Mouse (Mus musculus) lung, embryonic 16.5 days (tissue): Measurements from ENCODE around the gene Cdk2ap2. TPM values are rescaled to one million over a fixed set of nuclear protein-coding genes. Genes with fewer than 3 reads are reported as not detected.
A peak's percentile ranks its signal among the peaks of the same experiment; 100 is the strongest.

Experiments
- ATAC-seq: fragments of 200-750 bp; cut with Nextera tagmentation; 2 replicates; pipeline ENCODE4 v1.8.0; 2017; ENCODE audit warnings: low read depth, mild to moderate bottlenecking, moderate library complexity
- H3K27ac ChIP-seq: fragments of 300-500 bp; sonication (generic); 2 replicates; pipeline ENCODE4 v1.5.1; 2014; ENCODE audit warnings: mild to moderate bottlenecking, control low read depth, low read length
- H3K27me3 ChIP-seq: fragments of 300-500 bp; sonication (generic); 2 replicates; pipeline ENCODE4 v1.6.1; 2014; ENCODE audit warnings: low read depth, low read length, mixed read lengths; ENCODE audit not compliant: control insufficient read depth, insufficient read depth
- H3K36me3 ChIP-seq: fragments of 300-500 bp; sonication (generic); 2 replicates; pipeline ENCODE4 v1.6.1; 2014; ENCODE audit warnings: low read length; ENCODE audit not compliant: control insufficient read depth, insufficient read depth
- H3K4me1 ChIP-seq: fragments of 300-500 bp; sonication (generic); replicated peaks from 2 replicates; pipeline ENCODE4 v1.6.1; 2014; ENCODE audit warnings: low read length, mixed read lengths; ENCODE audit not compliant: control insufficient read depth, insufficient read depth
- H3K4me2 ChIP-seq: fragments of 300-500 bp; sonication (generic); 2 replicates; pipeline ENCODE4 v1.6.1; 2014; ENCODE audit warnings: low read depth, low read length, control low read depth
- H3K4me3 ChIP-seq: fragments of 300-500 bp; sonication (generic); 2 replicates; pipeline ENCODE4 v1.5.1; 2014; ENCODE audit warnings: mild to moderate bottlenecking, low read length, control low read depth
- H3K9ac ChIP-seq: fragments of 300-500 bp; sonication (generic); 2 replicates; pipeline ENCODE4 v1.6.1; 2014; ENCODE audit warnings: low read length, control low read depth
- H3K9me3 ChIP-seq: fragments of 300-500 bp; sonication (generic); 2 replicates; pipeline ENCODE4 v1.6.1; 2016; ENCODE audit warnings: low read length; ENCODE audit not compliant: control insufficient read depth
- WGBS: fragments of 180-500 bp; shearing (Covaris S2); extraction: QIAGEN DNeasy Blood & Tissue Kit; methylation state at CpG from one replicate; pipeline ENCODE4 v1.1.7; 2014; 5-methylcytosine and 5-hydroxymethylcytosine counted together
- polyA plus RNA-seq: library from polyadenylated mRNA; unstranded; fragments of >200 nt; fragmentation: Nextera tagmentation; extraction: Ambion mirVana; gene quantifications from 2 replicates; pipeline ENCODE4 v1.2.1, GENCODE M21; 2015

The Cdk2ap2 gene
- polyA plus RNA-seq, 1 experiment from 2014 or later = 111 TPM

DNA sequence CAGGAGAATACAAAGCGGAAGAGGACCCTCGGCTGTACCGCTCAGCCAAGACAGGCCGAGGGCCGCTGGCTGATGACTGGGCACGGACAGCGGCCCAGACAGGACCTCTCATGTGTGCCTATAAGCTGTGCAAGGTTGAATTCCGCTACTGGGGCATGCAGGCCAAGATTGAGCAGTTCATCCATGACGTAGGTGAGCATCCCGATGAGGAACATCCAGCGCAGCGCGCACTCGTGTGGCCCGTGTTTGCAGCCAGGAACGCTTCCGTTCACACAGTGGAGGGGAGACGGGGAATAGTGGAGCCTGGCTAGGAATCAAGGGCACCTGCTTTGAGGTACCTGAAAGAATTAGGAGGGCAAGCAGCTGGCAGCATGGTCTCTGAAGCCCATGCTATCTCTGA lies 6.3 kb downstream of the Cdk2ap2 start:
- WGBS = 88% methylated on average over 18 of the region's 18 CpGs
- Histone ChIP-seq H3K4me3 (no peak overlapping the region), H3K27ac (no peak overlapping the region), H3K27me3 (peaks cover 18% of the 10 kb centered on the region), H3K4me2 (no peak overlapping the region), H3K4me1 (peaks cover 23% of the 10 kb centered on the region), H3K9me3 (no peaks in the 10 kb centered on the region), H3K36me3 (no peaks in the 10 kb centered on the region), H3K9ac (no peak overlapping the region)
- no peak for ATAC-seq

DNA sequence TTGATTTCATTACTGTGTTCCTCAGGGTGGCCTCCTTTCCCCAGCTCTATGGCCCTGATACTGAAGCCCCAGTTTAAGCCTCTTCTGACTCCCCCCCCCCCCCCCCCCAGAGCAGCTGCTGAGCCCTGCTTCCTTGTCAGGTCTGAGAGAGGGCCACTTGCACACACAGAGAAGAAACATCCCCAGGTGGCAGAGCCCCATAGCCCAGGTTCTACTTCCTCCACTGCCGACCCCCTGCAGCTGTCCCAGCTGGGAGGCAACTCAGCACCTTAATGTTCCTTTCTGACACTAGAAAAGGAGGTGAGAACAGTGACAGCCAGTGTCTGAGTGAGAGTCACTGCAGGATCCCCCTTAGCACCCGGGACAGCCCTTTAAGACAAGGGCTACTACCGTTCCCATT lies 6.8 kb downstream of the Cdk2ap2 start:
- Histone ChIP-seq H3K9ac (no peak overlapping the region), H3K9me3 (no peaks in the 10 kb centered on the region), H3K27ac (no peak overlapping the region), H3K4me3 (no peak overlapping the region), H3K4me2 (no peak overlapping the region), H3K4me1 (peaks cover 22% of the 10 kb centered on the region), H3K27me3 (peaks cover 18% of the 10 kb centered on the region), H3K36me3 (no peaks in the 10 kb centered on the region)
- WGBS = 48% methylated on average over 3 of the region's 3 CpGs
- no peak for ATAC-seq

DNA sequence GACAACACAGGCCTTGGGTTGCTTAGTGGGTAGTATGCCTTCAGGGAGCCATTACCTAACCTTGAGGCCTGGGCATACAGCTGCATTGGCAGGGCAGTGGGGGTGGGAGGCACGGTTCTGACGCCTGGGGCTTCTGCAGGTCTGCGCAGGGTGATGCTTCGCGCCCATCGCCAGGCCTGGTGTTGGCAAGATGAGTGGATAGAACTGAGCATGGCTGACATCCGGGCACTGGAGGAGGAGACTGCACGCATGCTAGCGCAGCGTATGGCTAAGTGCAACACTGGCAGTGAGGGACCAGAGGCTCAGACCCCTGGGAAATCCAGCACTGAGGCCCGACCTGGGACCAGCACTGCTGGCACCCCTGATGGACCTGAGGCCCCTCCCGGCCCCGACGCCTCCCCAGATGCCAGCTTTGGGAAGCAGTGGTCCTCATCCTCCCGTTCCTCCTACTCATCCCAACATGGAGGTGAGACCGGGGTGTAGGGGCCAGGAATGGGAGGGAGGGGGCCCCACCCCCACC lies 7.8 kb downstream of the Cdk2ap2 start:
- no peak overlapping the region for H3K4me2 ChIP-seq
- no peak for ATAC-seq
- no peaks in the 10 kb centered on the region for H3K36me3 ChIP-seq
- no peak overlapping the region for H3K27ac ChIP-seq
- 87% methylated on average over 16 of the region's 16 CpGs for WGBS
- no peak overlapping the region for H3K4me3 ChIP-seq
- no peak overlapping the region for H3K9ac ChIP-seq
- no peaks in the 10 kb centered on the region for H3K9me3 ChIP-seq
- peaks cover 15% of the 10 kb centered on the region for H3K4me1 ChIP-seq
- H3K27me3 ChIP-seq = peaks cover 18% of the 10 kb centered on the region

DNA sequence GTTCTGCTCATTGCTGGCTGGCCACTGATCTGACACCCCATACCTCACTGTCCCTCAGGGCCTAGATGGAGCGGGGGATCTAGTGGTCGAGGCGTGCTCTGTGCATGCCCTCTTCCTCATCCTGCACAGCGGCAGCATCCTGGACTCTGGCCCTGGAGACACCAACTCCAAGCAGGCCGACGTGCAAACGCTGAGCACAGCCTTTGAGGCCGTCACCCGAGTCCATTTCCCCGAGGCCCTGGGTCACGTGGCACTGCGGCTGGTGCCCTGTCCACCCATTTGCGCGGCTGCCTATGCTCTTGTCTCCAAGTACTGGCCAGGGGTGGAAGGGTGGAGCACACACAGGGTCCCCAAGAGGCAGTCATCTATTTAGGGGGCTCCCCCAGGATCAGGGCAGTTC lies 9.7 kb downstream of the Cdk2ap2 start:
- no peaks in the 10 kb centered on the region for H3K4me1 ChIP-seq
- no peak overlapping the region for H3K4me3 ChIP-seq
- no peaks in the 10 kb centered on the region; the same call in 1 of the 2 replicates for H3K36me3 ChIP-seq
- H3K27ac ChIP-seq = no peak overlapping the region
- H3K9me3 ChIP-seq = no peaks in the 10 kb centered on the region
- ATAC-seq = no peak
- no peak overlapping the region for H3K4me2 ChIP-seq
- peaks cover 1% of the 10 kb centered on the region for H3K27me3 ChIP-seq
- 88% methylated on average over 14 of the region's 14 CpGs for WGBS
- H3K9ac ChIP-seq = no peak overlapping the region

DNA sequence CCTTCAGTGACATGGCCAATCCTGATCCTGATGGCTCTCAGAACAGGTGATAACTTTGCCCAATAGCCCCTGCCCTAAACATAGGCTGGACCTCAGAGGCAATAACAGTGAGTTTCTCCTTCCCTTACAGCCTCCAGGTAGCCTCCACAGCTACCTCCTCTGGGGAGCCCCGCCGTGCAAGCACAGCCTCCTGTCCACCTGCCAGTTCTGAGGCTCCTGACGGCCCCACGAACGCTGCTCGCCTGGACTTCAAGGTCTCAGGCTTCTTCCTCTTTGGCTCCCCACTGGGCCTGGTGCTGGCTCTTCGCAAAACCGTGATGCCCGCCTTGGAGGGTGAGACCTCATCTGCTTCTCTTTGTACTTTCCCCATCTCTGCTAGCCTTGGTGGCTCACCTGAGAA lies 11.6 kb downstream of the Cdk2ap2 start:
- Histone ChIP-seq H3K27me3 (no peaks in the 10 kb centered on the region), H3K4me1 (no peaks in the 10 kb centered on the region), H3K4me2 (no peak overlapping the region), H3K36me3 (peaks cover 2% of the 10 kb centered on the region; the same call in 1 of the 2 replicates), H3K27ac (no peak overlapping the region), H3K9me3 (no peaks in the 10 kb centered on the region), H3K9ac (no peak overlapping the region), H3K4me3 (no peak overlapping the region)
- 81% methylated on average over 9 of the region's 9 CpGs for WGBS
- ATAC-seq = no peak

DNA sequence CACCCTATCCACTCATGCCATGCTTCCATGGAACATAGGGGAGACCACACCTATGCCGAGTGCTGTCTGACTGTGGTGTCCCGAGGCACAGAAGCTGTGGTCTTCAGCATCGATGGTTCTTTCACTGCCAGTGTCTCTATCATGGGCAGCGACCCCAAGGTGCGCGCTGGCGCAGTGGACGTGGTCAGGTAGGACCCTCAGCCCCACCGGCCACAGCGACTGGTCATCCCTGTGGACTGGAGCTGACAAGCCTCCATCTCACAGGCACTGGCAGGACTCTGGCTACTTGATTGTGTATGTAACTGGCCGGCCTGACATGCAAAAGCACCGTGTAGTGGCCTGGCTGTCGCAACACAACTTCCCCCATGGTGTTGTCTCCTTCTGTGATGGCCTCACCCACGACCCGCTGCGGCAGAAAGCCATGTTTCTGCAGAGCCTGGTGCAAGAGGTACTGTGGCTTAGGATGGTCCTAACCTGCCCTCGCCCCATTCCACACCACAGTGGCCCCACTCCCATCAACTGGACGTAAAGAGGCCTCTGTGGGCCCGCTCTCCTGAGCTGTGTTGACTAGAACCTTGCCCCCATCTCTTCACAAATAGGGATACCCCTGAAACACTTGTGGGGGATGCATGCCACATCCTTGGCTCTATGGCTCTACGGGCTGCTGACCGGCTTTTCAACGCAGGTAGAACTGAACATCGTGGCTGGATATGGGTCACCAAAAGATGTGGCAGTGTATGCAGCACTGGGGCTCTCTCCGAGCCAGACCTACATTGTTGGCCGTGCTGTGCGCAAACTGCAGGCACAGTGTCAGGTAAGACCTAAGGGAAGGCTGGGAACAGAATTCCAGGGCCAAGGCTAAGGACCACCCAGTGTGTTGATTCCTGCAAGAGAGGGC lies 15.3 kb downstream of the Cdk2ap2 start:
- no peaks in the 10 kb centered on the region for H3K4me1 ChIP-seq
- no peak for ATAC-seq
- 92% methylated on average over 26 of the region's 26 CpGs for WGBS

DNA sequence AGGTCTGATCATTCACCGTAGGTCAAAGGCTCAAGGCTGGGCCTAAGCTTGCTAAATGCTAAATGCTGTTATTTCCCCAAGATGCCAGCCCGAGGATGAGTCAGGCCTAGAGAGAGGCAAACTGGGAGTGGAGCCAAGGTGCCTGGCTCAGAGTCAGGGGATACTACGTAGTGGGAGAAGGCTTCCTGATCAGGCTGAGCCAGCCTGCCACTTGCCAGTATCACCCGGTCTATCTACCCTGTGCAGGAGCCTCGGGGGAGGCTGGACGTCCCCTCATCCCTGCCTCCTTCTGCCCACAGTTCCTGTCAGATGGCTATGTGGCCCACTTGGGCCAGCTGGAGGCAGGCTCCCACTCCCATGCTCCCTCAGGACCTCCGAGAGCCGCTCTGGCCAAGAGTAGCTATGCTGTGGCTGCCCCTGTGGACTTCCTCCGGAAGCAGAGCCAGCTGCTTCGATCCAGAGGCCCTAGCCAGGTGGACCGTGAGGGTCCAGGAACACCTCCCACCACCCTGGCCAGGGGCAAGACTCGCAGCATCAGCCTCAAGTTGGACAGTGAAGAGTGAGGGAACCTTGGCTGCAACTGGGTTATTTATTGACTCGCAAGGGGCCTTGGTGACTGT lies 16.3 kb downstream of the Cdk2ap2 start:
- no peak overlapping the region for H3K4me3 ChIP-seq
- H3K27ac ChIP-seq = peak overlapping the region; percentile 44
- H3K9me3 ChIP-seq = no peaks in the 10 kb centered on the region
- H3K36me3 ChIP-seq = peaks cover 21% of the 10 kb centered on the region
- peak; percentile 50; the same call in 1 of the 2 replicates for ATAC-seq
- no peaks in the 10 kb centered on the region for H3K4me1 ChIP-seq
- H3K27me3 ChIP-seq = no peaks in the 10 kb centered on the region
- no peak overlapping the region for H3K9ac ChIP-seq
- no peak overlapping the region for H3K4me2 ChIP-seq
- 55% methylated on average over 13 of the region's 13 CpGs for WGBS

More for the DNA sequence above, 15.3 kb downstream of the Cdk2ap2 start:
- Histone ChIP-seq H3K4me2 (no peak overlapping the region), H3K27me3 (no peaks in the 10 kb centered on the region), H3K4me3 (no peak overlapping the region), H3K27ac (no peak overlapping the region), H3K9ac (no peak overlapping the region), H3K36me3 (peaks cover 15% of the 10 kb centered on the region), H3K9me3 (no peaks in the 10 kb centered on the region)

DNA sequence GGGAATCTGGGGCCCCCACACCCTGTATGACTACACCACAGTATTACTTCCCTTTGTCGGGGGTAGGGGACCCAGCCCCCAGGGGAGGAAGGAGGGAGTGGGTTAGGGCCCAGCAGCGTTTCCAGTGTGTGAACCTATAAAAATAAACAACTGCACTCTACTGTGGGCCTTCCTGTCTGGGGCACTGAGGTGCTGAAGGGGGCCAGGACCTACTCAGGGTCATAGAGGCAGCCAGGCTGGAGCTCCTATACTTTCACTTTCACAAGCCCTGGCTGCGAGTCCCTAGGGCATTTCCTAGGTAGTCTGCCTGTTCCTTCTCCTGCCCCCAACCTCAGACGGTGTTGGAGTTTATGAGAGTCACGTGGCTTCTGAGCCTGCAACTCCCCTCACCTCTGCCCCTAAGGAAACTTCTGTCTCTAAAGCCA lies 16.8 kb downstream of the Cdk2ap2 start:
- Histone ChIP-seq H3K4me1 (no peaks in the 10 kb centered on the region), H3K27me3 (no peaks in the 10 kb centered on the region), H3K36me3 (peaks cover 21% of the 10 kb centered on the region), H3K9ac (no peak overlapping the region), H3K9me3 (no peaks in the 10 kb centered on the region), H3K27ac (peak overlapping the region; percentile 44; the same call in 1 of the 2 replicates), H3K4me3 (no peak overlapping the region), H3K4me2 (no peak overlapping the region)
- ATAC-seq = peak; percentile 47
- WGBS = 23% methylated on average over 5 of the region's 5 CpGs

DNA sequence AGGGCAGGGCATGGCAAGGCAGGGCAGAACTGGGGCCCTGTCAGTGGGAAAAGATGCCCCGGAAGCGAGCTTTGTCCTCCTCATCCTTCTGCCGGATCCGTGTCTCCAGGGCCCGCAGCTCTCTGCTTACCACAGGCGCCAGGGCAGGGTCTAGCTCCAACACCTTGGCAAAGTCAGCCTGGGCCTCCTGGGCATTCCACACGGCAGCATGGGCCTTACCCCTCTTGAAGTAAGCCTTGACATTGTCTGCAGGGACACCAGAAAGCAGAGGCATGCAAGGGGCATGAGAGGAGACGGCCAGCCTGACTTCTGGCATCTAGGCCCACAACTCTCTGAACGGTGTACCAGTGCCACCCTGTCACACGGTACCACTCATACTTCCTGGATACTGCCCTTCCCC lies 17.6 kb downstream of the Cdk2ap2 start:
- no peak overlapping the region for H3K9ac ChIP-seq
- H3K4me1 ChIP-seq = no peaks in the 10 kb centered on the region
- no peak overlapping the region for H3K4me2 ChIP-seq
- H3K9me3 ChIP-seq = no peaks in the 10 kb centered on the region
- no peak for ATAC-seq
- H3K36me3 ChIP-seq = peaks cover 21% of the 10 kb centered on the region
- H3K27ac ChIP-seq = no peak overlapping the region
- H3K27me3 ChIP-seq = no peaks in the 10 kb centered on the region
- WGBS = 88% methylated on average over 10 of the region's 10 CpGs
- no peak overlapping the region for H3K4me3 ChIP-seq
